Mouse (Mus musculus) heart, adult 2 months (tissue): ENCODE data around the gene Fancg.
A peak's percentile ranks its signal among the peaks of the same experiment; 100 is the strongest.

Source experiments
- CTCF ChIP-seq: fragments of 200-600 bp; IDR thresholded peaks from 2 replicates; pipeline ENCODE4 v1.8.1; 2022; ENCODE audit warnings: antibody characterized with exemption, mild to moderate bottlenecking, moderate library complexity
- EP300 ChIP-seq: fragments of 200-500 bp; IDR thresholded peaks from 2 replicates; pipeline ENCODE4 v1.6.1; 2011; ENCODE audit warnings: low read depth, low read length, control low read depth; ENCODE audit not compliant: insufficient read depth

DNA sequence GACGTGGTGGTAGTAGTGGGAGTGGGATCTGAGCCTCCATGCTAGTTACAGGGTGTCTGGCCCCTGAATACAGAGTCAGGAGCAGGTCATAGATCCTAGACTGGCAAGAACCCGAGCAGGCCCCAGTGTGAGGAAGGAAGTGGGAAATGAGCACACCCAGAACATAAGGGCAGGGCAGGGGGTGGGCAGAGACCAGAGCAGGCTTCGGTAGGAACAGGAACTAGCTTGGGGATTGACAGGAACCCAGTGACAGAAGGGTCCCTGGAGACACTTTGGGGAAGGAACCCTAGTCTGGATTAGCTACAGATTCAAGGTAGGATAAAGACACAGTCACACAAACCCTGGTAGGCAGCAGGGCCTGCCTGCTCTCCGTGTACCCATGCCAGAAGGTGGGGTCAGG lies 34.4 kb upstream of the Fancg start:
- 0 out of 2 replicates have a peak, but pooled peaks have one; percentile 36 for TF ChIP-seq EP300
- no peak for TF ChIP-seq CTCF
